Comparison of ENCODE assay signal across 7 mouse cellular contexts in the genomic region with DNA sequence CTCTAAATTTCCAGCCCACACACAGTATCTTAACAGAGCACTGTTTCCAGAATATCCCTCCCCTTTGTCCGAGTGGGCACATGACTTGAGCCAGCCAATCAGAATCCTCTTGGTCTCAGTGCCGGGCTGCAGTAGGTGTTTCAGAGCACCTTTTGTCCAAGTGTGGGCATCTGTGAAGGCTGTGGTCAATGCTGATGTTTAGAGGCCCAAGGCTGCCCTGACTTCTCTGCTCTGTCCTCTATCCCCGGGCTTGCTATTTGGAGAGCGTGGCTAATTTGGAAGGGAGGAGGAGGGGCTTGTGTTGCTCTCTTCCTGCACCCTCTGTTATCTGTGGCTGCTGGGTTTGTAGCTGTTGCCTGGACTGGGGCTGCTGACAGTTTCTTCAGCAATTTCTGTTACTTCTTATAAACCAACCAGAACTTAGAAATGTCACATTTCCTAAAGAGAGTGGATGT. TPM values are rescaled to one million over a fixed set of nuclear protein-coding genes. Genes with fewer than 3 reads are reported as not detected.
DNase-seq lines count a peak whose midpoint lies in the region; ATAC-seq and TF ChIP-seq lines count a peak whose summit lies in the region.

No protein-coding gene starts in this region.

- no peak for TF ChIP-seq CTCF in C2C12 (IDR thresholded peaks at IDR 0.05; ENCODE audit: control insufficient read depth, insufficient read depth, insufficient read length)
- no peak for TF ChIP-seq CTCF in cortical plate, adult 2 months (IDR thresholded peaks at IDR 0.05; ENCODE audit: extremely low read depth, insufficient read depth, low read length)

- WGBS in heart, embryonic 11.5 days (ENCODE audit: insufficient replicate concordance) = 0% methylated on average over 4 of the region's 4 CpGs

- peak; percentile 68; the same call in 1 of the 2 replicates for ATAC-seq in heart, embryonic 11.5 days (replicated peaks; ENCODE audit: insufficient number of reproducible peaks, low FRiP score, low TSS enrichment)

- no peak for DNase-seq in ES-E14 (ENCODE audit: low read depth, low spot score)
- DNase-seq in kidney, postnatal 14 days = peak; percentile 54
- DNase-seq in lung, postnatal 10 days = peak; percentile 73
- DNase-seq in spleen, adult 12 weeks (ENCODE audit: low spot score) = peak; percentile 73

- H3K4me1 ChIP-seq in ES-E14 (ENCODE audit: control insufficient read depth in 2 of 2, insufficient read depth in 2 of 2, low read length in 2 of 2, poor library complexity in 1 of 2) = peaks cover 12 to 34% of the 10 kb centered on the region in 2 experiments
- H3K4me1 ChIP-seq in cortical plate, adult 2 months (ENCODE audit: control insufficient read depth, insufficient read depth, low read length) = peaks cover 4% of the 10 kb centered on the region; the same call in 1 of the 2 replicates
- H3K4me1 ChIP-seq in heart, embryonic 11.5 days (ENCODE audit: control insufficient read depth, insufficient read depth, low read length) = peaks cover 35% of the 10 kb centered on the region

- no peak overlapping the region for H3ac ChIP-seq in C2C12 (ENCODE audit: control insufficient read depth, insufficient read length, low read depth)

- no peaks in the 10 kb centered on the region for H3K27me3 ChIP-seq in C2C12 (ENCODE audit: control insufficient read depth, insufficient read depth, insufficient read length)
- H3K27me3 ChIP-seq in heart, embryonic 11.5 days (ENCODE audit: control insufficient read depth, insufficient read depth, low read length) = peaks cover 11% of the 10 kb centered on the region

- TF ChIP-seq POLR2A in cortical plate, adult 2 months (IDR thresholded peaks at IDR 0.05; ENCODE audit: extremely low read depth, insufficient read depth, low read length) = peak; percentile 21; the same call in 1 of the 2 replicates

- H3K79me3 ChIP-seq in C2C12 (ENCODE audit: low read depth) = no peaks in the 10 kb centered on the region

- no peak overlapping the region for H3K4me3 ChIP-seq in C2C12 (ENCODE audit: insufficient read depth, poor library complexity, severe bottlenecking)
- H3K4me3 ChIP-seq in ES-E14 (ENCODE audit: insufficient read depth in 1 of 2, low read depth in 1 of 2, low read length in 2 of 2, poor library complexity in 1 of 2, severe bottlenecking in 1 of 2) = peak overlapping the region in 1 of 2 experiments; percentile 19; a peak in 1 of 4 replicates
- H3K4me3 ChIP-seq in cortical plate, adult 2 months (ENCODE audit: insufficient read depth, low read length) = peak overlapping the region; percentile 27
- H3K4me3 ChIP-seq in heart, embryonic 11.5 days (ENCODE audit: low read depth, low read length) = peak overlapping the region; percentile 41

- H3K36me3 ChIP-seq in C2C12 (ENCODE audit: control insufficient read depth, insufficient read depth) (no peaks in the 10 kb centered on the region), ES-E14 (ENCODE audit: control insufficient read depth, insufficient read depth, low read length, poor library complexity, severe bottlenecking) (no peaks in the 10 kb centered on the region)
- H3K36me3 ChIP-seq in heart, embryonic 11.5 days (ENCODE audit: control insufficient read depth, insufficient read depth, low read length) = no peaks in the 10 kb centered on the region

- in situ Hi-C loops in ES-E14 (cut with MboI; ENCODE audit: low sequenced_read_pairs in 2 of 2, unreplicated experiment in 2 of 2) = no loop called here

- peak overlapping the region; percentile 72 for H3K4me2 ChIP-seq in heart, embryonic 11.5 days

- no peak overlapping the region for H3K27ac ChIP-seq in ES-E14 (ENCODE audit: insufficient read depth, low read depth, low read length, poor library complexity, severe bottlenecking)
- H3K27ac ChIP-seq in cortical plate, adult 2 months (ENCODE audit: insufficient read depth, low read length) = 0 out of 2 replicates have a peak overlapping the region, but pooled peaks have one; percentile 24
- peak overlapping the region; percentile 88 for H3K27ac ChIP-seq in heart, embryonic 11.5 days (ENCODE audit: low read depth, low read length)

- H3K9me3 ChIP-seq in ES-E14 (ENCODE audit: control insufficient read depth, insufficient read depth, low read depth, low read length) = no peaks in the 10 kb centered on the region
- H3K9me3 ChIP-seq in heart, embryonic 11.5 days (replicated peaks; ENCODE audit: control insufficient read depth, low read length) = no peaks in the 10 kb centered on the region

- no peak overlapping the region; the same call in 1 of the 2 replicates for H3K9ac ChIP-seq in ES-E14 (ENCODE audit: insufficient read depth, low read depth, low read length, poor library complexity, severe bottlenecking)
- H3K9ac ChIP-seq in heart, embryonic 11.5 days (ENCODE audit: low read depth, low read length) = peak overlapping the region; percentile 68

- H3K79me2 ChIP-seq in C2C12 (ENCODE audit: control insufficient read depth, insufficient read depth) = no peaks in the 10 kb centered on the region

TF ChIP-seq in C2C12, 6 proteins besides CTCF, POLR2A, EP300 and RAD21:
- TF ChIP-seq MAX (IDR thresholded peaks at IDR 0.05) = no peak
- TF ChIP-seq MYOD1 (IDR thresholded peaks at IDR 0.05; ENCODE audit: control insufficient read depth, insufficient read length, low read depth) = no peak
- peak; percentile 99 for TF ChIP-seq USF1 (IDR thresholded peaks at IDR 0.05; ENCODE audit: low read depth)
- no peak for TF ChIP-seq MYOG (IDR thresholded peaks at IDR 0.05; ENCODE audit: control insufficient read depth, extremely low read depth, insufficient read length)
- TF ChIP-seq CEBPB (IDR thresholded peaks at IDR 0.05; ENCODE audit: low read depth) = no peak

TF ChIP-seq in ES-E14, 5 proteins besides CTCF, POLR2A, EP300 and RAD21:
- no peak for TF ChIP-seq MAFK (IDR thresholded peaks at IDR 0.05; ENCODE audit: insufficient read depth, low read depth, low read length)
- peak; percentile 44; the same call in 1 of the 2 replicates for TF ChIP-seq CHD2 (IDR thresholded peaks at IDR 0.05; ENCODE audit: low read depth, low read length)

RNA-seq across cellular contexts. Expression of a gene that starts 3.1 kb away (rescaled TPM):
- 0.13 TPM for polyA plus RNA-seq in C2C12 (2012; fragmentation: generic; extraction: Trizol)
- total RNA-seq in ES-E14 (2012; rRNA removed) = 0.85 and 3.1 TPM in 2 replicates
- 58.0 and 63.1 TPM in 2 replicates for polyA plus RNA-seq in cortical plate, adult 2 months (2012; rRNA removed)
- polyA plus RNA-seq in heart, embryonic 11.5 days (2014; fragmentation: Nextera tagmentation; extraction: Ambion mirVana) = 1.8 and 3.0 TPM in 2 replicates

RNA-seq across cellular contexts. Expression of a gene that starts 43.7 kb away (rescaled TPM):
- 0.02 TPM for polyA plus RNA-seq in C2C12 (2012; fragmentation: generic; extraction: Trizol)
- 0.05 TPM in 1 of 2 replicates, not detected in the other for total RNA-seq in ES-E14 (2012; rRNA removed)
- 11.3 and 17.9 TPM in 2 replicates for polyA plus RNA-seq in cortical plate, adult 2 months (2012; rRNA removed)
- 0.66 and 0.80 TPM in 2 replicates for polyA plus RNA-seq in heart, embryonic 11.5 days (2014; fragmentation: Nextera tagmentation; extraction: Ambion mirVana)

Comparison
In these comparisons a context has a peak if more than half of its experiments do, and no peak if none do; other contexts are left out.
1. RNA of a gene that starts 3.1 kb away (polyA plus RNA-seq): 58.0 to 63.1 TPM in cortical plate, adult 2 months; 1.8 to 3.0 TPM in heart, embryonic 11.5 days and 0.13 TPM in C2C12 (single experiment); every median in the first group is over 10 times any median in the second.